In genomic region chr7:99887743-99888142, GRCm38 (mm10) we compare ENCODE assay signal across 14 mouse cellular contexts. TPM values are rescaled to one million over a fixed set of nuclear protein-coding genes. Genes with fewer than 3 reads are reported as not detected.
"Had no signal": no experiment of that assay in that cellular context is flagged by ENCODE, and none has a peak within 500 bp of the region (broad histone marks: within the 10 kb centered on the region; RNA-seq: fewer than 3 reads in every experiment).

No protein-coding gene starts in this region.

- H3K27ac ChIP-seq: liver, embryonic 14.5 days; macrophage; midbrain, embryonic 13.5 days; midbrain, embryonic 15.5 days; neural tube, embryonic 12.5 days had no signal

- H3K4me3 ChIP-seq: megakaryocyte, embryonic 14.5 days; midbrain, embryonic 13.5 days; midbrain, embryonic 15.5 days; neural tube, embryonic 12.5 days had no signal

- ATAC-seq: midbrain, embryonic 13.5 days; midbrain, embryonic 15.5 days had no signal

- DNase-seq: lung, adult 18-20 months; lung, embryonic 14.5 days; lung, postnatal 10 days; right cerebral cortex, postnatal 14 days; thymus, adult 18-20 months; thymus, postnatal 14 days had no signal

RNA-seq across cellular contexts. Expression of gene Xrra1, which starts 28.8 kb away (rescaled TPM):
- total RNA-seq: neutrophil, adult 5-6 weeks had no signal

RNA-seq across cellular contexts. Expression of gene Neu3, which starts 59.5 kb away (rescaled TPM):
- total RNA-seq: monocyte, adult 5-6 weeks had no signal
